Mouse (Mus musculus) monocyte, adult 5-6 weeks (primary cell): ENCODE measurements around the gene Rhod. TPM values are rescaled to one million over a fixed set of nuclear protein-coding genes. Genes with fewer than 3 reads are reported as not detected.

Experiments used
- ATAC-seq: fragments of 153-309, 156-312 bp; replicated peaks from 2 replicates; pipeline ENCODE4 v1.8.0; 2017; ENCODE audit warnings: mild to moderate bottlenecking; ENCODE audit not compliant: low TSS enrichment, insufficient number of reproducible peaks, severe bottlenecking, poor library complexity, low FRiP score
- total RNA-seq: library from RNA; stranded (forward); fragments of 200-1000, 200-491, 200-594 nt; gene quantifications from 3 replicates; pipeline ENCODE4 v1.2.3, GENCODE M21; 2017

Gene Rhod
- total RNA-seq, 1 experiment from 2014 or later: not detected

DNA sequence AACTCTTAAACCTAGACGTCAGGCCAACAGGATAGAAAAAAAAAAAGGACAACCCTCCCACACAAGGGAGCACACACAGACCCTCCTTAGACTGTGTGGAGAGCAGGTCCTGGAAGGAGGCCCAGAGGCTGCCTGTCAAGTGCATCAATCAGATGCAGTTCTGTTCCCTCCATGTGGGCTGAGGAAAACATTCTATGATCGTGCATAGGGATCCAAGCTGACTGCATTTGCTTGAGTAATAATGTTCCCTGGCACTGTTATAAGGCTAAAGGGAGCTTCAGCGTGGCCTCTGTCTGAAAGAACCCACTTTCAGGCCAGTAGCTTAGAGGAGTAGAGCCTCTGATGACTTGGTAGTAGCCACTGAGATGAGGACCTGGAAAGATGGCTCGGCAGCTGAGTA, 13.3 kb upstream of the Rhod start:
- ATAC-seq: no peak

DNA sequence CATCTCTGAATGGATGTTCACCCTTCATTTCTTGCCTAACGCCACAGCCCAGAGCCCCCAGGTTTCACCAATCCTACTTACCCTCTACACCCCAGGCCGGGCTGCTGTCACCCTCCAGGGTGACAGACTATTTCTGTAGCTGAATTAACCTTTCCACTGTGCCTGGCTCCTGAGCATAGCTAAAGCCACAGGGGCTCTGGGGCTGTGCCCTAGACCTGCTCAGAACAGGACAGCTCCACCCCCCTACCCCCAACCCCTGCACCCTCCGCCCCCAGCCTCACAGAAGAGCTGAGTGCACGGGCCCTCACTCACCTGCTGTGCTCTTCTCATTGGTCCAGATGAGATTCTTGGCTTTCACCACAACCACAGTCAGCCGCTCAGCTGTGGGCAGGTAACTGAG, 12.7 kb upstream of the Rhod start:
- ATAC-seq: no peak

DNA sequence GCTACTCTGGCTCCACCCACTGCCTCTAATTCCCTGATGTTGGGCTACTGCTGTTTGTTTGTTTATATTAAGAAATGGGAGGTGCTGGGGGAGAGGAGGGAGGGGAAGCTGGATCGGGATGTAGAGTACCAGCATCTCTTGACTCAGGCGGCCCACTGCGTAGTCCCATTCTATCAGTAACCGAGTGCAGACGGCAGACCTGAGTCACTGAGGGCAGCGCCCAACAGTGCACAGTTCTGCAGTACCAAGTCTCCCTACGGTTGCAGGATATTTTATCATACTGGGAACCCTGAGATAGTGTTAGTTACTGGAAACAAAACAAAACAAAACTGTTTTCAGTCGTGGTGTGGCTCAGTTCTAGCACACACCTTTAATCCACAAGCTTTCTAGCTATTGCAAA, 11.9 kb upstream of the Rhod start:
- no peak for ATAC-seq

DNA sequence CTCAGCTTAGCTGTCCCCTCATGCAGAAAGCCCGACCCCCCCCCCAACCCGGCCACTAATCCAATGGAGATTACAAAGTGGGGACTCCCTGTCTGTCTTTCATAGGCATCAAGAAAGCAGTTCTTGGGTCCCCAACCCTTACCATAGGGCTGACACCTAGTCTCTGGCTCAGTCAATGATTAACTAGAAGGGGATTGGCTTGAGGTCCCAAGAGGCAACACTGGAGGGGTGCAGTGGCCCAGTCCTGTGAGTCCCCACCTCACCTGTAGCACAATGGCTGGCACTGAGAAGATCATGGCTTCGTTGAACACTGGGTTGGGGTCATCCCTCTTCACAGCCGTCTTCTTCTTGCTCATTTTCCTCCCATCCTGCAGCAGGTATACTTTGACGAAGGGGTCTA, 11.4 kb upstream of the Rhod start:
- no peak for ATAC-seq

DNA sequence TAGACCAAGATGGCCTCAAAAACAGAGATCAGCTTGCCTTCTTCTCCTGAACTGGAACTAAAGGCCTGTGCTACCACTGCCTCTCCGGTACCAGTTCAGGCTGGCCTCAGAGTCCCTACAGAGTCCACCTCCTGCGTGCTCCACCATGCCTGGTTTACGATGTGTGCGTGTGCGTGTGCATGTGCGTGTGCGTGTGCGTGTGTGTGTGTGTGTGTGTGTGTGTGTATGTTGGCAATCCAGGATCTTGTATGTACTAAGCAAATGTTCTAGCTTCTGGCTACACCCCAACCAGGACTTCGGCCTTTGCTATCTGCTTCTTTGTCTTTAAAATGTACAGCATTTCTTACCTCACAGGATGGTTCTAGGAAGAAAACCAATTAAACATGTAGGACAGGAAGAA, 10.0 kb upstream of the Rhod start:
- ATAC-seq: no peak

DNA sequence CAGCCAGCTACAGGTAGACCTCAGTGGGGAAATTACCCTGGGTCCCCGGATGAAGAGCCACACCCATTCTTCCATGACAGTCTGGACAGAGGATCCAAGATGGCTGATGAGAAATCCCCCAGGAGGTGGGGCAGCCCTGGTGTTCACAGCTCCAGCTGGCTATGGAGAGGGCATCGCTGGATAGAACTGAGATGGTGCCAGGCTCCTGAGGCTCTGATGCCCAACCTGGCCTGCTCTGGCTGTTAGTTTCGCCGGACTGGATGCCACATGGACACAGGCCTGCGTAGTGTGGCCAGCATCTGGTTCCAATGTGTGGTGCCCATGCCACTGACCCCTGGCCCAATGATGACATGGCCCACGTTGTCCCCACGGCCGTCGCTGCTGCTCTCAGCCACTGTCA, 8.2 kb upstream of the Rhod start:
- ATAC-seq: no peak

DNA sequence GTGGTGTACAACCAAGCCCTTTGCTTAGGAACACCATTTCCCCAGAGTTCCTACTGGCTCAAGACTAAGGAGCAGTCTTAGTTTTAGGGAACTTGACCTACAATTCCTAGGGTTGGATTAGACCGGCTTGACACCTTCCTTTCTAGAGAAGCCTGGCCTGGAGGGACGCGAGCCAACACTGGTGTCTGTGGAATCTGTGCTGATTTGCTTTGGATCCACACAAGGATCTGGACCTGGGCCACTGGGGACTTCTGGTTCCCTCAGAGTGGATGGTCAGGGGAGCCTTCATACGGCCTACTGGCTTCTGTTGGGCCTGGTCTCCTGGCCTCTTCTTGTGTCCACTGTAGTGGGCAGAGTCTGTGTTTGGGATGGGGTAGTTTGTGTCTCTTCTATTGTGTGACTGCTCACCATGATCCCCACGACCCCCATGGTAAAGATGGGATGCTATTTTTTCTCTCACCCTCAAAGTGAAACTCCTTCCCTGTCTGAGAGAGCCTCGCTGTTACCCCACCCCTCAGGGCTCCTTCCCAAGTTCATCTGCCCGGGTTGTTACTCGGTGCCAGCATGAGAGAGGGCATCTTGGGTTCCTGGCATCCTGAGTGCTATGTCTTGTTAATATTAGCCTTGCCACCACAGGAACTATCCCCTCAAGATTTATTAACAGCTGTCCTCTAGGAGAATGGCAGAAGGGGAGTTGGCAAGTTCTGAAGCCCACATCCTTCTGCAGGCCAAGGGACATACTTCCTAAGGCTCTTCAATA, 7.6 kb upstream of the Rhod start:
- ATAC-seq: no peak

DNA sequence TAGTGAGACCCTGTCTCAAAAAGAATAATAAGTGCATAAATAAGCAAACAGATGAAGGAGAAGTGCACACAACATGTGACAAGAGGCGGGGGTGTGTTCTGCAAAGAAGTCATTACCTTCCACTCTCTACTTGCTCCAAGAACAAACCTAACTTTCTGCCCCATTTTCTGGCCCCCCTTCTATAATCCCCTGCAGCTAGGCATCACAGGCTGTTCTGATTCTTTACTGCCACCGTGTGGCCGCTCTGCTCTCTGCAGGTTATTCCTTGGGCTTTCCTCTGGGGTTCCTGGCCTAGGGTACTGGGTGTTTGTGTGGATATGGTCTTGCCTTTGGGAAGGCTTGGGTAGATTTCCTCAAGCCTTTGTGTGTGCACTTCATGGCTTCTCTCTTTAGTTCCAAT, 3.2 kb upstream of the Rhod start:
- ATAC-seq: no peak

DNA sequence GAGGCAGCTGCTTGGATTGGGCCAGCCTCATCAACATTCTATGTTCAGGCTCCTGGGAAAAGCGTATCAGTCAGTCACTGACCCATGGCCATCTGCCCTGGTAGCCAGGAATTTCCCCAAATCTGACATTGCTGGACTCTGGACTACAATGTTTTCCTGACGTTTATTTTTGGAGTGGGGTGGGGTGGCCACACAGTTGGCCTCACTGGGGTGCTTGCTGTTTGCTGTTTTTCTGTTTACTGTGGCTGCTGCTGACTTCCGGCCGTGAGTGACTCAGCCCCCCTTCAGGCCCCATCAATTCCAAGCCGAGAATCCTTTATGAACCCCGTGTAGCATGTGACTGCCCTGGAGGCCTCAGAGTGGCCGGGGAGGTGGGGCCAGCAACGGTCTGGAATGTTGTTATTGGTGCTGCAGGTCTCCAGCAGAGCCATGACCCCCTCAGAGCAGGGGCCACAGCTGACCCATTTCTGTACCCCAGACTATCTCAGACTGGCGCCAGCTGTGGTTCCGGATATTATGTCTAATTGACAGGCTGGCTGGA, 2.5 kb upstream of the Rhod start:
- ATAC-seq: no peak

DNA sequence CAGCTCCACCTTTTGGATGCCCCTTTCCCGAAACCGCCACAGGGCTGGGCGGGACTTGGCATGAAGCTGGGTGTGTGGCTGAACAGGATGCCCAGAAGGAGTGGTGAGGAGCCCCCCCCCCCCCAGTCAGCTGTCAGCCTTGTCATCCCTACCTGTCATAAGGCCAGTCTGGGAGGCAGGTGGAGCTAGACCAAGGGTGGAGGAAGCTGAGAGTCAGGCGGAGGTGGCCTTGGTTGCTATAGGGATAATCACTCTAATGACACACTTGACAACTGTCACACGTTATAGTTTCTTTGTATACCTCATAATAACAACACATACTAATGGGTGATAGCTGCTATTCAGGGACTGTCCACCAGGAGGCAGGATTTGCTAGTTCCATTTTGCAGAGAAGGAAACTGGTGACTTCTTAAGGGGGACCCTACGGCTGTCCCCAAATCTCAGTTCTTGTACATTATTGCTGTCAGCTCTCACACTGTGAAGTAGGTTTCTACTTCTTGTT, 1.9 kb upstream of the Rhod start:
- peak; percentile 49 for ATAC-seq

DNA sequence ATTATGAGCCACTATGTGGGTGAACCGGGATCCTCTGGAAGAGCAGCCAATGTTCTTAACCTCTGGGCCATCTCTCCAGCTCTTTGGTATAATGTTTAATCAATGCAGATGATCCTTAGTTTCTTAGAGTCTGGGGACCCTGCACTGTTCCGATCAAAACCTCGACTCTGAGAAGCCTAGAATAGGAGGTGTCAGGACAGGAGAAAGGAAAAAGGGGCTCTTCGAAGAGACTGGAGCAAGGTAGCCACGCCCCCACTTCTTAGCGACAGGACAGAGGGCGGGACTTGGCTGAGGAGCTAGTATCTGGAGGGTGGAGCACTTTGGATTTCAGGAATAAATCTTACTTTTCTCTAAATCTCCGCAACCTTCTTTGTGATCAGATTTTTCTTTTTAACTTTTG, 990 bp upstream of the Rhod start:
- ATAC-seq: no peak

DNA sequence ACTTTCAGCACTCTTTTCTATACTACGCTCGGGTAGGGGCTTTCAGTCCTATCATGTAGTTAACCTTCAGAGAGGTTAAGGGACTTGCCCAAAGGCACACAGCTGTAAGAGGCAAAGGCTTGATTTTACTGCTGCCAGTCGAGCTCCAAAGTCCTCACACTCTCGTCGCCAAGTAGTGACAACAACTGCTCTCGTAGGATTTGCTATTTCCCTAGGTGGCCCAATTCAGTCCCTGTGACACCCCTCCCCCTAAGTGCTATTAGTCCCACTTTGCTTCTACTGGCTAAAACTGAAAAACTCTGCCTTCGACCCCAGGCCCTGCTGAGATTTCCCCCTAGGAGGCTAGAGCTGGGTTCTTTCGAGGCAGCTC, 456 bp downstream of the Rhod start:
- ATAC-seq: no peak

DNA sequence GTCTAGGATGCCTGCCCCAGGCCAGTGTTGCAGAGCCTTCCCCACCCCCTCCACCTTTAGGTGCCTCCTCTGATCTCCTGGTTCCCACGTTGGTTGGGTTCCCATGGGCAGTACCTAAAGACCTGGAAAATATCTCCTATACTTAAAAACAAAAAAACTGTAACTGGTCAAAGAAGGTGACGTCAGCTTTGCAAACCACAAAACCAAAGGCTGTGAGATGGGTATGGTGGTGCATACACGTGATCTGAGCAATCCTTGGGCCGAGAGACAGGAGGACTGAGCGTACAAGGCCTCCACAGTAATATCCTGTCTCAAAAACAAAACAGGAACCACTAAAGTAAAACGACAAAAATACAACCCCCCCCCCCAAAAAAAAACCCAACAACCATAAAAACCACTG, 1.3 kb downstream of the Rhod start:
- ATAC-seq: no peak

DNA sequence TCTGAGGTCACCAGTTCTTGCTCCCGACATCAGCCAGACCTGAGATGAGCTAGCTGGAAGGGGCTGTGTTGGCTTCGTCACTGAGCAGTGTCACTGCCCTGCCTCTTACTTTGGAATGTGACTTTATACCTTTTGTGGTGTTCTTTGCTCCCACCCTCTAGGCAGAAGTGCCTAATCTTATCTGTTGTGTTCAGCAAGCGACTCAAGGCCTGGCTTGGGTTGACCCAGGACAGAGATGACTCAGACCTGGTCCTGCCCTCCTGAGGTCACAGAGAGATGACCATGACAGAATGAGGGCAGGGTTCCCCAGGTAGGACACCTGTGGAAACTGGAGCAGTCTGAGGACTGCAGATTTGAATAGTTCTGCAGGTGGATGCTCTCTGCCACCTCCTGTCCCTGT, 3.0 kb downstream of the Rhod start:
- no peak for ATAC-seq

DNA sequence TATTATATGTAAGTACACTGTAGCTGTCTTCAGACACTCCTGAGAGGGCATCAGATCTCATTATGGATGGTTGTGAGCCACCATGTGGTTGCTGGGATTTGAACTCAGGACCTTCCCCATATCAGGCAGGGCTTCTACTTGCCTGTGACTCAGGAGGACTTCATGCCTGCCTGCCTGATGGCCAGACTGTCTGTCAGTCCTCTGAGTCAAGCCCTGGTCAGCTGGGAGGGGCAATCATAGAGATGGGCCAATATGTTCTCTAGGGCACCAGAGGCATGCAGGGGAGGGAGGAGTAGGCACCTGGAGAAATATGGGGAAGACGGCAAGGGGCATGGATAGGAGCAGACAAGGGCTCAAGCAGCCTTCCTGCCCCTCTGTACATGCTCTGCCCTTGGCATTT, 4.2 kb downstream of the Rhod start:
- ATAC-seq: no peak

DNA sequence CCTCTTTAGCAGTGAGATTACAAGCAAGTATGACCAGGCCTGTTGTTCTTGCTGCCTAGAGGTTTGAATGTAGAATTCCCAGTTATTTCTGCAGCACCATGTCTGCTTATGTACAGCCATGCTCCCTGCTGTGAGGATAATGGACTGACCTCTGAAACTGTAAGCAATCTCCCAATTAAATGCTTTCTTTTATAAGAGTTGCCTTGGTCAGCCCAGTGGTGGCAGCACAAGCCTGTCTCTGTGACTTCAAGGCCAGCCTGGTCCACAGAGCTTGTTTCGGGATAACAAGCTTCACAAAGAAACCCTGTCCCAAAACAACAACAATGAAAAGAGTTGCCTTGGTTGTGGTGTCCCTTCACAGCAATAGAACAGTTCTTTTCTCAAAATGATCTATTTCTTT, 5.5 kb downstream of the Rhod start:
- ATAC-seq: no peak

DNA sequence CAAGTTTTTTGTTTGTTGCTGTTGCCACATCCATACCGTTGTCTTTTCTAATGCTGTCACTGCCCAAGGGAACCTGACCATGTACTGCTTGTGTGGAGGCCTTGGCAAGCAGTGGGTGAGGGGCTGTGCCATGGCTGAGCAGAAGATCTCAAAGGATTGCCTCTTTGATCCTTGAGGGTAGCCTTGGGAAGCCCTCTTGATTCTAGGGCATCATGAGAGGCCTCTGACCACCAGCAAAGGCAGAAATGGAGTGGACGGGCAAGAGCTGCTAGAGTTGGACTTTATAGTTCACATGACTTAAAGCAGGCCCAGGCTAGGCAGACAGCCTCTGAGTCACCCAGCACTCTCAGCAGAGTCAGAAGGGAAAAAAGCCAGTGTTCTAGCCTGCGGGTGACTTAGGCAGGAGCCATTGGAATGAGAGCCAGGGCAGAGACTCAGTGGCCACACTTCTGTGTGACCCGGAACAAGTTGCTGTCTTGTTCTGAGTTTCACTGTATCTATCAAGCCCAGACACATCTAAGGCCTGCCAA, 9.1 kb downstream of the Rhod start:
- no peak for ATAC-seq

DNA sequence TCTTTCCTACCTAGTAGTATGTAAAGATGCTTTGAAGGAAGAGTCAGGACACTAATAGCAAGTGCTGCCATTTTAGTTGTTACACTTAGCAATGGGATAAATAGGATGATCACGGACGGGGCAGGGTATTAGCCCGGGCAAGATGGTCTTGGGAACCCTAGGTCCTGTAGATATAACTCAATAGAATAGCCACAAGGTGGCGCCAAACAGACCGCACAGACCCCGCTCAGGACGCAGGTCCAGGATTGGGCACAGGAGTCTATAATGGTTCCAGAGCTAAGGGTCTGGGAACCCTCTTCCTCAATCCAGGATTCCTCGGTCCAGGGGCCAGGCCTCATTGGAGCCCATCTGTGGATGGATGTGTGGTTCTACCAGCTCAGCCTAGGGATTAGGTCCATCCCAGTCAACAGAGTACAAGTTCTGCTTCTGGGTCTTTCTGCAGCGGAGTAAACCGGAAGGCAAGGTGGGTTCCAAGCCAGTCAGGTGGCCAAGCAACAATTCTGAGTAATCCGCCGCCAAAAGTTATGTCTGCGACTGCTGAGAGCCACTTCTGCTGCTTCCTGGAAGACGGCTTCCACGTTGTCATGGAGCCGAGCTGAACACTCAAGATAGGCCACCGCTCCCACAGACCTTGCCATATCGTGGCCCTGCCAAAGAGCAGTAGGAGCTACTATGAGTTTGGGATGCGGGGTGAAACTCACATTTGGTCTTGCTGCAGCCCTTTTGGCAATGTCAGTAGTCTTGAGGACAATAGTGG, 13.4 kb downstream of the Rhod start:
- 0 out of 2 replicates have a peak, but pooled peaks have one; percentile 34 for ATAC-seq

DNA sequence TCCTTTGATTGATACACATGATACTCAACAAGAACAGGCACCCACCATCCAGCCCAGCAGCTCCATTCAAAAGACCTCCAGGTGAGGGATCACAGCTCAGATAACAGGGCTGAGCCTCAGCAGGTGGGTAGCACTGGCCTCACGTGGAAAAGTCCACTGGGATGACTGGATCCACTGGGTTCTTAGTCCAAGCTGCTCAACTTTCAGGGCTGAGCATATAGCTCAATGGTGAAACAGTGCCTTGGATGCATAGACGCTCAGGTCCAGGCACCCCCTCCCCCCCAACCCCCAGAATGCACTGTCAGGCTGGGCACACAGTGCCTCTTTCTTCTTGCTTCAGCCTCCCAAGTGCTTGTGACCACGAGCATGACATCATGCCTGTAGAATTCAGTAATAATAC, 16.2 kb downstream of the Rhod start:
- no peak for ATAC-seq

DNA sequence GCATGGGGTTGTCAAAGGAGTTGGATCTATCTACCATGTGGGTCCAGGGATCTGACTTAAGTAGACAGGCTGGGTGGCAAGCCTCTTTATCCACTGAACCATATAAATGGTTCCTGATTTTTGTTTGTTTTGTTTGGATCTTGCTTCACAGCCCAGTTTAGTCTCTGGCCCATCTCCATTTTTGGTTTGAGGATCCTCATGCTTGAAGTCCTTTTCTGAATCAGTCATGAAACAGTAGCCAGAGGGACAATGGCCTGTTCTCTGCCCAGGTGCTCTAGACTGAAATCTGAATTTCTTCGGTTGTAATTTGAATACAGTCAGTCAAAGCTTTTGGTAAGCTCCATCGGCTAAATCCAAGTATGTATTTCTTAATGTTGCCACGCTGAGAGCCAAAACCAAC, 16.7 kb downstream of the Rhod start:
- ATAC-seq: no peak
